Mouse (Mus musculus) embryonic facial prominence, embryonic 14.5 days (tissue): Measurements from ENCODE around the gene Otulinl. TPM values are rescaled to one million over a fixed set of nuclear protein-coding genes. Genes with fewer than 3 reads are reported as not detected.

ENCODE experiments used
- ATAC-seq: fragments of 200-750 bp; cut with Nextera tagmentation; 2 replicates; pipeline ENCODE4 v1.8.0; 2017; ENCODE audit warnings: low read depth, moderate number of reproducible peaks, moderate TSS enrichment
- DNase-seq: peaks from one replicate; pipeline ENCODE4 v3.0.0-alpha.2; 2015; ENCODE audit warnings: low spot score
- H3K27ac ChIP-seq: fragments of 300-500 bp; sonication (generic); replicated peaks from 2 replicates; pipeline ENCODE4 v1.5.1; 2014; ENCODE audit warnings: low read depth, mild to moderate bottlenecking, low read length, moderate library complexity
- H3K27me3 ChIP-seq: fragments of 300-500 bp; sonication (generic); replicated peaks from 2 replicates; pipeline ENCODE4 v1.6.1; 2014; ENCODE audit warnings: low read length; ENCODE audit not compliant: control insufficient read depth, insufficient read depth
- H3K36me3 ChIP-seq: fragments of 300-500 bp; sonication (generic); 2 replicates; pipeline ENCODE4 v1.6.1; 2014; ENCODE audit warnings: low read length, mixed read lengths; ENCODE audit not compliant: control insufficient read depth, insufficient read depth
- H3K4me1 ChIP-seq: fragments of 300-500 bp; sonication (generic); 2 replicates; pipeline ENCODE4 v1.6.1; 2014; ENCODE audit warnings: antibody characterized with exemption, low read length; ENCODE audit not compliant: control insufficient read depth, insufficient read depth
- H3K4me2 ChIP-seq: fragments of 300-500 bp; sonication (generic); 2 replicates; pipeline ENCODE4 v1.6.1; 2014; ENCODE audit warnings: low read depth, mild to moderate bottlenecking, low read length, moderate library complexity, mixed read lengths
- H3K4me3 ChIP-seq: fragments of 300-500 bp; sonication (generic); 2 replicates; pipeline ENCODE4 v1.5.1; 2014; ENCODE audit warnings: low read depth, mild to moderate bottlenecking, low read length
- H3K9ac ChIP-seq: fragments of 300-500 bp; sonication (generic); 2 replicates; pipeline ENCODE4 v1.6.1; 2014; ENCODE audit warnings: low read depth, mild to moderate bottlenecking, low read length, moderate library complexity, mixed read lengths
- H3K9me3 ChIP-seq: fragments of 300-500 bp; sonication (generic); 2 replicates; pipeline ENCODE4 v1.6.1; 2016; ENCODE audit warnings: low read length; ENCODE audit not compliant: control insufficient read depth
- WGBS: fragments of 180-500 bp; shearing (Covaris S2); extraction: QIAGEN DNeasy Blood & Tissue Kit; methylation state at CpG from one replicate; pipeline ENCODE4 v1.1.7; 2014; 5-methylcytosine and 5-hydroxymethylcytosine counted together
- polyA plus RNA-seq: library from polyadenylated mRNA; unstranded; fragments of >200 nt; fragmentation: Nextera tagmentation; extraction: Ambion mirVana; gene quantifications from 2 replicates; pipeline ENCODE4 v1.2.1, GENCODE M21; 2014

Gene Otulinl
- polyA plus RNA-seq, 1 experiment from 2014 or later = 23.5 TPM

DNA sequence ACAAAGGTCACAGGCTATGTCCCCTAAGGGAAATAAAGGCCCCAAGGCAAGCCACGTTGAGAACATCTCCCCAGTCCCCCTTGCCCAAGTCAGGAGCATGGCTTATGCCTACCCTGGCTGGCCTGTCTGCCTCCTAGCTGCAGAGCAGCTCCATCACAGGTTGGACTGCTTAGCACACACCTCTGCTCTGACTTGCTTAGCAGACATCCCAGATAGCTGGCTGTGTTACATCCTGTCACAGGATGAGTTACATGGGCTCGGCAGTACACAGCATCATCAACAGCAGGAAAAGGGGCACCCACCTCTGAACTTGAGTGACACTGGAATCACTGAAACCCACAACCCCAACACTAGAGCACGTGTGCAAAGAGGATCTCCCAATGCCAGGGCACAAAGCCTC lies 76.1 kb downstream of the Otulinl start:
- no peak for ATAC-seq
- Histone ChIP-seq H3K27me3 (no peaks in the 10 kb centered on the region), H3K4me2 (no peak overlapping the region), H3K9me3 (no peaks in the 10 kb centered on the region), H3K9ac (no peak overlapping the region), H3K27ac (no peak overlapping the region), H3K4me1 (no peaks in the 10 kb centered on the region), H3K36me3 (peaks cover 66% of the 10 kb centered on the region), H3K4me3 (no peak overlapping the region)
- 79% methylated on average over 3 of the region's 3 CpGs for WGBS
- DNase-seq = no peak

Other genes with a start within 250 kb of the Otulinl start
- gene Ank, start 214.9 kb downstream of the Otulinl start, polyA plus RNA-seq = 15.5 and 18.0 TPM in 2 replicates
- gene Otulin, start 50.9 kb downstream of the Otulinl start, polyA plus RNA-seq = 39.7 and 41.3 TPM in 2 replicates